Mouse (Mus musculus) liver, adult 2 months (tissue): ENCODE results near the gene Dpep1. TPM values are rescaled to one million over a fixed set of nuclear protein-coding genes. Genes with fewer than 3 reads are reported as not detected.
"Not testable (repeated sequence)": the region's sequence is repeated elsewhere in the genome, so short reads cannot be mapped to it uniquely, and the experiment has no call there.

Experiments
- DNase-seq: peaks from one replicate; pipeline ENCODE4 v3.0.0-alpha.2; 2011; ENCODE audit warnings: low read depth, low spot score; ENCODE audit errors: extremely low read depth
- H3K27ac ChIP-seq: fragments of 200-500 bp; replicated peaks from 2 replicates; pipeline ENCODE4 v1.5.1; 2012; ENCODE audit warnings: low read depth, mild to moderate bottlenecking, control low read depth, inconsistent platforms, low read length; ENCODE audit not compliant: insufficient read depth
- H3K27me3 ChIP-seq: fragments of 200-500 bp; 2 replicates; pipeline ENCODE4 v1.6.1; 2012; ENCODE audit warnings: mild to moderate bottlenecking, moderate library complexity, low read length, inconsistent platforms; ENCODE audit not compliant: control insufficient read depth, insufficient read depth
- H3K36me3 ChIP-seq: fragments of 200-500 bp; 2 replicates; pipeline ENCODE4 v1.6.1; 2012; ENCODE audit warnings: low read length, inconsistent platforms; ENCODE audit not compliant: control insufficient read depth, insufficient read depth
- H3K4me1 ChIP-seq: fragments of 200-500 bp; 2 replicates; pipeline ENCODE4 v1.6.1; 2011; ENCODE audit warnings: low read length; ENCODE audit not compliant: control insufficient read depth, insufficient read depth
- H3K4me3 ChIP-seq: fragments of 200-500 bp; 2 replicates; pipeline ENCODE4 v1.5.1; 2011; ENCODE audit warnings: low read depth, mild to moderate bottlenecking, control low read depth, low read length, moderate library complexity; ENCODE audit not compliant: insufficient read depth
- H3K79me2 ChIP-seq: fragments of 200-500 bp; 2 replicates; pipeline ENCODE4 v1.6.1; 2012; ENCODE audit warnings: inconsistent platforms, mild to moderate bottlenecking, low read length, moderate library complexity; ENCODE audit not compliant: control insufficient read depth, insufficient read depth
- H3K9ac ChIP-seq: fragments of 200-500 bp; 2 replicates; pipeline ENCODE4 v1.6.1; 2012; ENCODE audit warnings: low read depth, mild to moderate bottlenecking, control low read depth, inconsistent platforms, low read length
- CTCF ChIP-seq: fragments of 200-500 bp; IDR thresholded peaks from 2 replicates; pipeline ENCODE4 v1.5.1; 2011; ENCODE audit warnings: low read depth, low read length, control low read depth
- POLR2A ChIP-seq: fragments of 200-500 bp; IDR thresholded peaks from 2 replicates; pipeline ENCODE4 v1.6.1; 2011; ENCODE audit warnings: low read length, control low read depth; ENCODE audit not compliant: insufficient read depth; ENCODE audit errors: extremely low read depth
- WGBS: fragments of 180-500 bp; shearing (Covaris S2); methylation state at CpG from one replicate; pipeline ENCODE4 v1.1.7; 2018; 5-methylcytosine and 5-hydroxymethylcytosine counted together
- polyA plus RNA-seq: library from polyadenylated mRNA; depleted of rRNA; stranded (reverse); fragments of >200 nt; gene quantifications from 2 replicates; pipeline ENCODE4 v1.2.3, GENCODE M21; 2012
- total RNA-seq: library from RNA; depleted of rRNA; stranded (reverse); fragments of >200 nt; gene quantifications from 2 replicates; pipeline ENCODE4 v1.2.3, GENCODE M21; 2014

Gene Dpep1
- total and polyA plus RNA-seq, 2 experiments = 0.45 to 0.55 TPM

GRCm38 (mm10) chr8:123213118-123213772 is 27.2 kb downstream of the Dpep1 start:
- peak overlapping the region; percentile 53 for H3K9ac ChIP-seq
- WGBS = 28% methylated on average over 22 of the region's 22 CpGs
- TF ChIP-seq POLR2A (no peak), CTCF (no peak)
- H3K36me3 ChIP-seq = peaks cover 3% of the 10 kb centered on the region; the same call in 1 of the 2 replicates
- DNase-seq = no peak
- peak overlapping the region; percentile 9; the same call in 1 of the 2 replicates for H3K27ac ChIP-seq
- H3K27me3 ChIP-seq = no peaks in the 10 kb centered on the region
- H3K4me3 ChIP-seq = peak overlapping the region; percentile 98
- H3K79me2 ChIP-seq = peaks cover 6% of the 10 kb centered on the region; the same call in 1 of the 2 replicates
- peaks cover 5% of the 10 kb centered on the region; the same call in 1 of the 2 replicates for H3K4me1 ChIP-seq

GRCm38 (mm10) chr8:123215430-123215829 is 29.4 kb downstream of the Dpep1 start:
- DNase-seq = no peak
- TF ChIP-seq POLR2A (no peak), CTCF (no peak)
- Histone ChIP-seq H3K27me3 (no peaks in the 10 kb centered on the region), H3K9ac (no peak overlapping the region), H3K27ac (no peak overlapping the region), H3K79me2 (peaks cover 6% of the 10 kb centered on the region; the same call in 1 of the 2 replicates), H3K36me3 (no peaks in the 10 kb centered on the region), H3K4me3 (no peak overlapping the region), H3K4me1 (peaks cover 5% of the 10 kb centered on the region; the same call in 1 of the 2 replicates)
- WGBS = 81% methylated on average over 3 of the region's 3 CpGs

- H3K79me2 ChIP-seq = no peaks in the 10 kb centered on the region; the same call in 1 of the 2 replicates
- peaks cover 3% of the 10 kb centered on the region for H3K4me1 ChIP-seq
- TF ChIP-seq CTCF = no peak
- no peak for TF ChIP-seq POLR2A
- H3K36me3 ChIP-seq = no peaks in the 10 kb centered on the region
- H3K27ac ChIP-seq = no peak overlapping the region
- 45% methylated on average over 1 of the region's 1 CpGs for WGBS
- no peak overlapping the region for H3K4me3 ChIP-seq
- no peaks in the 10 kb centered on the region for H3K27me3 ChIP-seq
- H3K9ac ChIP-seq = no peak overlapping the region
- no peak for DNase-seq
These were observed 34.9 kb downstream of the Dpep1 start for GRCm38 (mm10) chr8:123220917-123221316.

- TF ChIP-seq CTCF (no peak), POLR2A (peak; percentile 77)
- Histone ChIP-seq H3K4me1 (peaks cover 3% of the 10 kb centered on the region), H3K79me2 (no peaks in the 10 kb centered on the region; the same call in 1 of the 2 replicates), H3K4me3 (peak within 1 kb of the TSS; percentile 84), H3K36me3 (no peaks in the 10 kb centered on the region), H3K27ac (peak within 1 kb of the TSS; percentile 79), H3K9ac (peak within 1 kb of the TSS; percentile 88), H3K27me3 (no peaks in the 10 kb centered on the region)
- 2% methylated on average over 59 of the region's 59 CpGs for WGBS
- DNase-seq = peak; percentile 86
These were observed 38.5 kb downstream of the Dpep1 start, which contains the start of gene Cdk10 for GRCm38 (mm10) chr8:123224278-123225266. Gene Cdk10, plus strand, starts transcription at chr8:123224842.

- Histone ChIP-seq H3K36me3 (no peaks in the 10 kb centered on the region), H3K27me3 (no peaks in the 10 kb centered on the region), H3K4me3 (no peak overlapping the region), H3K27ac (no peak overlapping the region), H3K79me2 (no peaks in the 10 kb centered on the region; the same call in 1 of the 2 replicates), H3K9ac (no peak overlapping the region), H3K4me1 (peaks cover 5% of the 10 kb centered on the region)
- 95% methylated on average over 1 of the region's 1 CpGs for WGBS
- no peak for DNase-seq
- TF ChIP-seq POLR2A = no peak
- TF ChIP-seq CTCF = no peak
These were observed 42.4 kb downstream of the Dpep1 start for GRCm38 (mm10) chr8:123228416-123228815.

GRCm38 (mm10) chr8:123230326-123230725 is 44.3 kb downstream of the Dpep1 start:
- H3K4me1 ChIP-seq = peaks cover 13% of the 10 kb centered on the region
- not testable (repeated sequence) for H3K36me3 ChIP-seq, H3K27me3 ChIP-seq, H3K9ac ChIP-seq, H3K27ac ChIP-seq, H3K79me2 ChIP-seq, DNase-seq, H3K4me3 ChIP-seq
- 77% methylated on average over 11 of the region's 11 CpGs for WGBS
